Mouse (Mus musculus): ENCODE measurements around the gene Rnf41. TPM values are rescaled to one million over a fixed set of nuclear protein-coding genes. Genes with fewer than 3 reads are reported as not detected.

The Rnf41 gene
- total and polyA plus RNA-seq, 3 experiments = 27.4 to 28.1 TPM; not detected in 1

- Histone ChIP-seq H3K79me2 (ENCODE audit: control insufficient read depth, insufficient read depth, low read length, poor library complexity) (peaks cover 32% of the 10 kb centered on the region), H3K36me3 (ENCODE audit: control insufficient read depth in 1 of 2, insufficient read depth in 2 of 2, low read length in 2 of 2) (peaks cover 2 to 9% of the 10 kb centered on the region in 2 experiments), H3K4me1 (ENCODE audit: control insufficient read depth in 1 of 2, insufficient read depth in 2 of 2, low read length in 2 of 2) (peaks cover 0 to 8% of the 10 kb centered on the region in 2 experiments; a peak in 2 of 4 replicates), H3K4me3 (ENCODE audit: control insufficient read depth in 1 of 2, insufficient read depth in 1 of 2, low read depth in 2 of 2, low read length in 2 of 2) (no peak overlapping the region), H3K27ac (ENCODE audit: control insufficient read depth, low read depth, low read length) (no peak overlapping the region), H3K27me3 (ENCODE audit: control insufficient read depth in 1 of 2, insufficient read depth in 2 of 2, low read length in 2 of 2) (no peaks in the 10 kb centered on the region), H3K9me3 (replicated peaks; ENCODE audit: insufficient read depth, low read length) (no peaks in the 10 kb centered on the region), H3K9ac (ENCODE audit: control insufficient read depth, low read depth, low read length, poor library complexity, severe bottlenecking) (no peak overlapping the region)
- TF ChIP-seq MAX (IDR thresholded peaks at IDR 0.05; ENCODE audit: low read length) = no peak
- no peak for TF ChIP-seq E2F4 (IDR thresholded peaks at IDR 0.05; ENCODE audit: borderline replicate concordance, low read depth, low read length)
- no peak for TF ChIP-seq ELF1 (IDR thresholded peaks at IDR 0.05; ENCODE audit: low read depth, low read length)
- TF ChIP-seq JUND (IDR thresholded peaks at IDR 0.05; ENCODE audit: low read depth, low read length) = no peak
- no peak for TF ChIP-seq ZMIZ1 (IDR thresholded peaks at IDR 0.05; ENCODE audit: low read depth, low read length)
- no peak for TF ChIP-seq CTCF (IDR thresholded peaks at IDR 0.05 in 2 of 3, conservative IDR thresholded peaks at IDR 0.05 in 1 of 3; ENCODE audit: control insufficient read depth in 1 of 3, insufficient read depth in 1 of 3, low read depth in 2 of 3, low read length in 3 of 3, poor library complexity in 1 of 3, severe bottlenecking in 1 of 3)
- TF ChIP-seq TCF12 (IDR thresholded peaks at IDR 0.05; ENCODE audit: low read depth, low read length) = no peak
- no peak for TF ChIP-seq UBTF (IDR thresholded peaks at IDR 0.05; ENCODE audit: borderline replicate concordance, insufficient read depth, low read depth, low read length)
- TF ChIP-seq ZKSCAN1 (IDR thresholded peaks at IDR 0.05; ENCODE audit: low read depth, low read length) = no peak
- no peak for TF ChIP-seq POLR2A (IDR thresholded peaks at IDR 0.05; ENCODE audit: control insufficient read depth in 1 of 2, insufficient read depth in 1 of 2, low read depth in 1 of 2, low read length in 2 of 2, poor library complexity in 1 of 2)
- TF ChIP-seq KAT2A (conservative IDR thresholded peaks at IDR 0.05; ENCODE audit: low read depth, low read length) = no peak
- no peak for TF ChIP-seq MAZ (IDR thresholded peaks at IDR 0.05; ENCODE audit: low read depth, low read length)
- no peak for TF ChIP-seq CHD2 (IDR thresholded peaks at IDR 0.05; ENCODE audit: low read length)
- no peak for TF ChIP-seq TAL1 (IDR thresholded peaks at IDR 0.05; ENCODE audit: low read length)
- no peak for TF ChIP-seq POLR2AphosphoS5 (IDR thresholded peaks at IDR 0.05; ENCODE audit: borderline replicate concordance, low read depth, low read length)
- no peak for TF ChIP-seq RAD21 (IDR thresholded peaks at IDR 0.05; ENCODE audit: low read depth, low read length)
- no peak for TF ChIP-seq MYC (IDR thresholded peaks at IDR 0.05; ENCODE audit: low read depth, low read length)
- no peak for TF ChIP-seq GATA1 (IDR thresholded peaks at IDR 0.05; ENCODE audit: low read depth, low read length)
- no peak for DNase-seq (ENCODE audit: low read depth, low spot score)
Measured at GRCm38 (mm10) chr10:128413076-128413475, 1.6 kb downstream of the Rnf41 start.

GRCm38 (mm10) chr10:128414848-128415247 lies 3.4 kb downstream of the Rnf41 start:
- H3K27ac ChIP-seq (ENCODE audit: control insufficient read depth, low read depth, low read length) = no peak overlapping the region
- H3K27me3 ChIP-seq (ENCODE audit: control insufficient read depth in 1 of 2, insufficient read depth in 2 of 2, low read length in 2 of 2) = no peaks in the 10 kb centered on the region
- H3K79me2 ChIP-seq (ENCODE audit: control insufficient read depth, insufficient read depth, low read length, poor library complexity) = peaks cover 24% of the 10 kb centered on the region
- no peaks in the 10 kb centered on the region for H3K9me3 ChIP-seq (replicated peaks; ENCODE audit: insufficient read depth, low read length)
- no peaks in the 10 kb centered on the region; a peak in 1 of 4 replicates for H3K4me1 ChIP-seq (ENCODE audit: control insufficient read depth in 1 of 2, insufficient read depth in 2 of 2, low read length in 2 of 2)
- H3K9ac ChIP-seq (ENCODE audit: control insufficient read depth, low read depth, low read length, poor library complexity, severe bottlenecking) = no peak overlapping the region
- no peak for TF ChIP-seq KAT2A (conservative IDR thresholded peaks at IDR 0.05; ENCODE audit: low read depth, low read length)
- no peak for TF ChIP-seq ETS1 (IDR thresholded peaks at IDR 0.05; ENCODE audit: low read depth, low read length)
- TF ChIP-seq ZC3H11A (IDR thresholded peaks at IDR 0.05; ENCODE audit: low read depth, low read length) = no peak
- TF ChIP-seq CHD2 (IDR thresholded peaks at IDR 0.05; ENCODE audit: low read length) = no peak
- TF ChIP-seq RAD21 (IDR thresholded peaks at IDR 0.05; ENCODE audit: low read depth, low read length) = no peak
- no peak for TF ChIP-seq POLR2AphosphoS2 (IDR thresholded peaks at IDR 0.05; ENCODE audit: low read length)
- no peak for TF ChIP-seq MXI1 (IDR thresholded peaks at IDR 0.05; ENCODE audit: low read depth, low read length)
- no peak for TF ChIP-seq MYB (IDR thresholded peaks at IDR 0.05; ENCODE audit: low read depth, low read length)
- TF ChIP-seq RCOR1 (IDR thresholded peaks at IDR 0.05; ENCODE audit: low read depth, low read length) = no peak
- TF ChIP-seq UBTF (IDR thresholded peaks at IDR 0.05; ENCODE audit: borderline replicate concordance, insufficient read depth, low read depth, low read length) = no peak
- TF ChIP-seq E2F4 (IDR thresholded peaks at IDR 0.05; ENCODE audit: borderline replicate concordance, low read depth, low read length) = no peak
- TF ChIP-seq MEF2A (IDR thresholded peaks at IDR 0.05; ENCODE audit: extremely low read depth, insufficient replicate concordance, low read depth, low read length, poor library complexity, severe bottlenecking) = no peak
- no peak for TF ChIP-seq MYC (IDR thresholded peaks at IDR 0.05; ENCODE audit: low read depth, low read length)
- no peak for TF ChIP-seq ZMIZ1 (IDR thresholded peaks at IDR 0.05; ENCODE audit: low read depth, low read length)
- TF ChIP-seq ZNF384 (IDR thresholded peaks at IDR 0.05; ENCODE audit: low read depth, low read length) = no peak
- TF ChIP-seq CTCF (IDR thresholded peaks at IDR 0.05 in 2 of 3, conservative IDR thresholded peaks at IDR 0.05 in 1 of 3; ENCODE audit: control insufficient read depth in 1 of 3, insufficient read depth in 1 of 3, low read depth in 2 of 3, low read length in 3 of 3, poor library complexity in 1 of 3, severe bottlenecking in 1 of 3) = no peak
- no peak for TF ChIP-seq MAX (IDR thresholded peaks at IDR 0.05; ENCODE audit: low read length)
- H3K4me3 ChIP-seq (ENCODE audit: control insufficient read depth in 1 of 2, insufficient read depth in 1 of 2, low read depth in 2 of 2, low read length in 2 of 2) = no peak overlapping the region
- DNase-seq (ENCODE audit: low read depth, low spot score) = no peak
- peaks cover 5 to 6% of the 10 kb centered on the region in 2 experiments for H3K36me3 ChIP-seq (ENCODE audit: control insufficient read depth in 1 of 2, insufficient read depth in 2 of 2, low read length in 2 of 2)

Data from MEL (cell line).